Mouse (Mus musculus): ENCODE measurements around the gene Smim14.

GRCm38 (mm10) chr5:65524831-65525230 lies 12.2 kb downstream of the Smim14 start:
- no peak for TF ChIP-seq POLR2A (IDR thresholded peaks at IDR 0.05; ENCODE audit: low read depth, low read length)
- TF ChIP-seq CTCF (IDR thresholded peaks at IDR 0.05; ENCODE audit: extremely low read depth, insufficient read depth, insufficient read length, insufficient replicate concordance): no peak

Data from spleen, adult 2 months (tissue).